Mouse (Mus musculus) lung, postnatal 0 days (tissue): ENCODE results near the gene Endog.

ENCODE experiments used
- CTCF ChIP-seq: IDR thresholded peaks from 2 replicates; pipeline ENCODE4 v1.5.1; 2016; ENCODE audit warnings: antibody characterized with exemption, mild to moderate bottlenecking
- EP300 ChIP-seq: IDR thresholded peaks from 2 replicates; pipeline ENCODE4 v1.6.1; 2016; ENCODE audit warnings: antibody characterized with exemption, mild to moderate bottlenecking, control low read depth

- TF ChIP-seq EP300 (peak; percentile 89), CTCF (no peak)
Observed at GRCm38 (mm10) chr2:30212951-30213350, 41.7 kb downstream of the Endog start.
